Mouse (Mus musculus) subcutaneous adipose tissue, adult 2 months (tissue): ENCODE data around the gene Tshz3. TPM values are rescaled to one million over a fixed set of nuclear protein-coding genes. Genes with fewer than 3 reads are reported as not detected.

Experiments
- polyA plus RNA-seq: library from polyadenylated mRNA; depleted of rRNA; stranded (reverse); fragments of >200 nt; gene quantifications from 2 replicates; pipeline ENCODE4 v1.2.3, GENCODE M21; 2012; ENCODE audit warnings: low replicate concordance; rRNA removed

Tshz3 gene
- 4.0 and 33.1 TPM in 2 replicates for polyA plus RNA-seq

GRCm38 (mm10) chr7:36697856-36698588 is at the start of gene Tshz3:
TSS of gene Tshz3 (plus strand) at chr7:36698118.

